Mouse (Mus musculus) hindbrain, embryonic 10.5 days (tissue): ENCODE data around the gene Nid1. TPM values are rescaled to one million over a fixed set of nuclear protein-coding genes. Genes with fewer than 3 reads are reported as not detected.
"Not testable (repeated sequence)": the region's sequence is repeated elsewhere in the genome, so short reads cannot be mapped to it uniquely, and the experiment has no call there.

Source experiments
- DNase-seq: peaks from one replicate; pipeline ENCODE4 v3.0.0-alpha.2; 2017; ENCODE audit warnings: low spot score
- H3K27ac ChIP-seq: fragments of 300-500 bp; sonication (generic); 2 replicates; pipeline ENCODE4 v1.5.1; 2016; ENCODE audit warnings: mild to moderate bottlenecking, moderate library complexity
- H3K27me3 ChIP-seq: fragments of 300-500 bp; sonication (generic); 2 replicates; pipeline ENCODE4 v1.6.1; 2016; ENCODE audit warnings: mild to moderate bottlenecking; ENCODE audit not compliant: poor library complexity, insufficient read depth, severe bottlenecking
- H3K36me3 ChIP-seq: fragments of 300-500 bp; sonication (generic); 2 replicates; pipeline ENCODE4 v1.6.1; 2016; ENCODE audit warnings: mild to moderate bottlenecking, moderate library complexity
- H3K4me1 ChIP-seq: fragments of 300-500 bp; sonication (generic); replicated peaks from 2 replicates; pipeline ENCODE4 v1.6.1; 2016; ENCODE audit warnings: mild to moderate bottlenecking
- H3K4me3 ChIP-seq: fragments of 300-500 bp; sonication (generic); 2 replicates; pipeline ENCODE4 v1.5.1; 2016; ENCODE audit warnings: mild to moderate bottlenecking, moderate library complexity
- H3K9me3 ChIP-seq: fragments of 300-500 bp; sonication (generic); 2 replicates; pipeline ENCODE4 v1.6.1; 2016; ENCODE audit warnings: mild to moderate bottlenecking, moderate library complexity
- WGBS: fragments of 180-500 bp; shearing (Covaris S2); methylation state at CpG from one replicate; pipeline ENCODE4 v1.1.7; 2016; 5-methylcytosine and 5-hydroxymethylcytosine counted together
- polyA plus RNA-seq: library from polyadenylated mRNA; unstranded; fragments of >200 nt; fragmentation: Nextera tagmentation; extraction: Ambion mirVana; gene quantifications from 2 replicates; pipeline ENCODE4 v1.2.1, GENCODE M21; 2016

Nid1 gene
- polyA plus RNA-seq, 1 experiment from 2014 or later: 43.9 TPM

GRCm38 (mm10) chr13:13518114-13518513 is 80.8 kb downstream of the Nid1 start:
- Histone ChIP-seq H3K27ac (no peak overlapping the region), H3K4me1 (no peaks in the 10 kb centered on the region), H3K36me3 (no peaks in the 10 kb centered on the region), H3K9me3 (no peaks in the 10 kb centered on the region), H3K27me3 (no peaks in the 10 kb centered on the region), H3K4me3 (no peak overlapping the region)
- no peak for DNase-seq
- WGBS: 89% methylated on average over 7 of the region's 7 CpGs

- Histone ChIP-seq H3K27ac (no peak overlapping the region), H3K4me1 (no peaks in the 10 kb centered on the region), H3K36me3 (no peaks in the 10 kb centered on the region), H3K9me3 (no peaks in the 10 kb centered on the region), H3K27me3 (no peaks in the 10 kb centered on the region), H3K4me3 (no peak overlapping the region)
- DNase-seq: no peak
- WGBS: 95% methylated on average over 5 of the region's 5 CpGs
Measured at GRCm38 (mm10) chr13:13520436-13520835, 83.1 kb downstream of the Nid1 start.

- H3K27ac ChIP-seq: no peak overlapping the region
- no peaks in the 10 kb centered on the region for H3K4me1 ChIP-seq
- no peak for DNase-seq
- H3K36me3 ChIP-seq: no peaks in the 10 kb centered on the region
- H3K9me3 ChIP-seq: no peaks in the 10 kb centered on the region
- no peaks in the 10 kb centered on the region for H3K27me3 ChIP-seq
- no peak overlapping the region for H3K4me3 ChIP-seq
- WGBS: 85% methylated on average over 9 of the region's 9 CpGs
Measured at GRCm38 (mm10) chr13:13523625-13524584, 86.6 kb downstream of the Nid1 start.

DNA sequence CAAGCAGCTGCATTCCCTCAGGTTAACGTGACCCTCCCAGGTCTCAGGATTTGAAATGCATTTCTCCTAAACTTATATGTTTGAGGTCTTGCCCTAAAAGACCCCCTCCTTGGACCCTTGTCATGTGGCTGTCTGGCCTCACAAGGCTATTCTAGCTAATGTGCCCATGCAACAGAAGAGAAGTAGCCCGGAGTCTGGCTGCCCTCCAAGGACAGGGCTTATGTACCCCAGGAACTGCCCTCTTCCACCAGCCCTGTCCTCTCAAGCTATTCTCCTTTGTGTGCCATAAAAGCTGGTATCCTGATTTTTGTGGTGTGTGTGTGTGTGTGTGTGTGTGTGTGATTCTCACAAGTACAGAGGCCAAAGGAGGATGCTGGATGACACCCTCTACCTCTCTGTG is 87.9 kb downstream of the Nid1 start:
- 84% methylated on average over 2 of the region's 2 CpGs for WGBS
- Histone ChIP-seq H3K9me3 (no peaks in the 10 kb centered on the region), H3K4me3 (no peak overlapping the region), H3K36me3 (no peaks in the 10 kb centered on the region), H3K27ac (no peak overlapping the region), H3K4me1 (no peaks in the 10 kb centered on the region), H3K27me3 (no peaks in the 10 kb centered on the region)
- no peak for DNase-seq

GRCm38 (mm10) chr13:13525877-13526276 is 88.5 kb downstream of the Nid1 start:
- 87% methylated on average over 5 of the region's 5 CpGs for WGBS
- Histone ChIP-seq H3K27me3 (no peaks in the 10 kb centered on the region), H3K36me3 (no peaks in the 10 kb centered on the region)

GRCm38 (mm10) chr13:13529115-13529542 is 91.8 kb downstream of the Nid1 start:
- 73% methylated on average over 11 of the region's 11 CpGs for WGBS
- H3K27me3 ChIP-seq: no peaks in the 10 kb centered on the region
- no peak for DNase-seq
- no peak overlapping the region for H3K27ac ChIP-seq
- no peaks in the 10 kb centered on the region for H3K4me1 ChIP-seq
- H3K9me3 ChIP-seq: no peaks in the 10 kb centered on the region
- no peak overlapping the region for H3K4me3 ChIP-seq
- H3K36me3 ChIP-seq: no peaks in the 10 kb centered on the region

More at GRCm38 (mm10) chr13:13525877-13526276, 88.5 kb downstream of the Nid1 start:
- Histone ChIP-seq H3K4me1 (no peaks in the 10 kb centered on the region), H3K27ac (no peak overlapping the region), H3K9me3 (no peaks in the 10 kb centered on the region), H3K4me3 (no peak overlapping the region)
- DNase-seq: no peak

DNA sequence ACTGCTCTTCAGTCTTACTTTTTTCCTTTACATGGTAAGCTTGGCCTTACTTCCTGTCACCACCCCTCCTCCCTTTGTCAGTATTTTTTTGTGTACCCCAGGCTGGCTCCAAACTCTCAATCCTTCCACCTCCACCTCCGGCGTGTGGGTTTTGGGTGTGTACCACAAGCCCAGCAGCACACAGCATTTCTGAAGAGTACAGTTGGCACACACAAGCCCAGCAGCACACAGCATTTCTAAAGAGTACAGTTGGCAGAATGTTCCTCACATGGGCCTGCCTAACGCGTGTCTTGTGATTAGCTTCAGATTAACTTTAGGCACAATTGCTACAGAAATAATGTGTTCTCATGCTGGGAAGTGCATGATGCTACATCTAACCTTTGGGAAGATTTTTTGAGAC is 93.6 kb downstream of the Nid1 start:
- 94% methylated on average over 4 of the region's 4 CpGs for WGBS

DNA sequence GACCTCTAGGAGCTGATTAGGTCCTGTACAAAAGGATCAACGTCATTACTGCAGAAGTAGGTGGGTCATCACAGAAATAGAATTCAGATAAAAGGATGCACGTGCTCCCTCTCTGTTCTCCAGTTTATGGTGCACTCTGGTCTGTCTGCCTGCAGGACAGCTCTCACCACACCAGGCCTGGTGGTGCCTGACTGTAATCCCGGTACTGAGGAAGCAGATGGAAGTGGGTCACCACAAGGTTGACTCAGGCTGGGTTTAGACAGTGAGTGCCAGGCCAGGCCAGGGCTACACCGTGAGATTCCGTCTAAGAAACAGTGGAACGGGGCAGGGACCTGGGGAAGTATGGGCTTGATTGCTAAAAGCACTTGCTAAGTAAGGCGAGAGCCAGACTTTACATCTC is 94.6 kb downstream of the Nid1 start:
- Histone ChIP-seq H3K36me3 (no peaks in the 10 kb centered on the region), H3K27me3 (no peaks in the 10 kb centered on the region), H3K9me3 (no peaks in the 10 kb centered on the region), H3K4me1 (no peaks in the 10 kb centered on the region), H3K4me3 (no peak overlapping the region), H3K27ac (no peak overlapping the region)
- DNase-seq: no peak
- 87% methylated on average over 7 of the region's 7 CpGs for WGBS

More for the DNA sequence above, 93.6 kb downstream of the Nid1 start:
- Histone ChIP-seq H3K4me1 (no peaks in the 10 kb centered on the region), H3K9me3 (no peaks in the 10 kb centered on the region), H3K4me3 (no peak overlapping the region), H3K27me3 (no peaks in the 10 kb centered on the region), H3K27ac (no peak overlapping the region), H3K36me3 (no peaks in the 10 kb centered on the region)
- no peak for DNase-seq

- DNase-seq: no peak
- no peaks in the 10 kb centered on the region for H3K36me3 ChIP-seq
- H3K4me3 ChIP-seq: no peak overlapping the region
- 0 out of 2 replicates have a peak, but pooled peaks cover 4% of the 10 kb centered on the region for H3K9me3 ChIP-seq
- no peak overlapping the region for H3K27ac ChIP-seq
- no peaks in the 10 kb centered on the region for H3K27me3 ChIP-seq
- H3K4me1 ChIP-seq: no peaks in the 10 kb centered on the region
- 84% methylated on average over 2 of the region's 2 CpGs for WGBS
Measured at GRCm38 (mm10) chr13:13536555-13536954, 99.2 kb downstream of the Nid1 start.

DNA sequence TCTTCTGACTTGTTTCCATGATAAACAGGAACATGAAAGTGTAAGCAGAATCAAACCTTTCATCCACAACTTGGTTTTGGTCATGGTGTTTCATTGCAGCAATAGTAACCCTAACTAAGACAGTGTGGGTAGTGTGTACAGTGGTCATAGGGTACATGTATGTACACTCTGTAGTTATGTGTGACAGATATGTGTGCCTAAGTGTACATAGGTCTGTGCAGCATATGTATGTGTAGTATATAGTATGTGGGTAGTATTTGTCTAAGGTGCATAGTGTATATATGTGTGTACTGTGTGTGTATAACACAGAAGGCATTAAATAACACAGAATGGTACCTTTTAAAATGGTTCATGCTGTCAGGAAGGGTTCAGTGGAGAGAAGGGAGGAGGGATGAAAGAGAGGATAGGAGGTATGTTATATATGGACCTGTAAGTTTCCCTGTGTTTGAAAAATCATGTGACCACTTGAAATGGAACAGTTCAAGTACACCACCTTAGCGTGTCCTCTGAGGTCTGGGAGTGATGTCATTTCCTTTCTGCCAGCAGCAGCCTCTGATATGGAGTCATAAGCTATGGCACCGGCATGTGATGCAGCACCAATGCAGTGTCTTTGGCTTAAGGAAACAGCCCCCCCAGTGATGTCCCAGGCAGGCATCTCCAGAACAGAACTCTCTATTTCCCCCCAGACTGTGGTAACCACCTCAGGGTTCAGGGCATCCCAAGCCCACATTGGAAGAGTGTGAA is 100.1 kb downstream of the Nid1 start:
- Histone ChIP-seq H3K27ac (no peak overlapping the region), H3K4me3 (no peak overlapping the region), H3K9me3 (0 out of 2 replicates have a peak, but pooled peaks cover 4% of the 10 kb centered on the region), H3K27me3 (no peaks in the 10 kb centered on the region), H3K36me3 (no peaks in the 10 kb centered on the region), H3K4me1 (no peaks in the 10 kb centered on the region)
- no peak for DNase-seq
- WGBS: 86% methylated on average over 2 of the region's 2 CpGs

DNA sequence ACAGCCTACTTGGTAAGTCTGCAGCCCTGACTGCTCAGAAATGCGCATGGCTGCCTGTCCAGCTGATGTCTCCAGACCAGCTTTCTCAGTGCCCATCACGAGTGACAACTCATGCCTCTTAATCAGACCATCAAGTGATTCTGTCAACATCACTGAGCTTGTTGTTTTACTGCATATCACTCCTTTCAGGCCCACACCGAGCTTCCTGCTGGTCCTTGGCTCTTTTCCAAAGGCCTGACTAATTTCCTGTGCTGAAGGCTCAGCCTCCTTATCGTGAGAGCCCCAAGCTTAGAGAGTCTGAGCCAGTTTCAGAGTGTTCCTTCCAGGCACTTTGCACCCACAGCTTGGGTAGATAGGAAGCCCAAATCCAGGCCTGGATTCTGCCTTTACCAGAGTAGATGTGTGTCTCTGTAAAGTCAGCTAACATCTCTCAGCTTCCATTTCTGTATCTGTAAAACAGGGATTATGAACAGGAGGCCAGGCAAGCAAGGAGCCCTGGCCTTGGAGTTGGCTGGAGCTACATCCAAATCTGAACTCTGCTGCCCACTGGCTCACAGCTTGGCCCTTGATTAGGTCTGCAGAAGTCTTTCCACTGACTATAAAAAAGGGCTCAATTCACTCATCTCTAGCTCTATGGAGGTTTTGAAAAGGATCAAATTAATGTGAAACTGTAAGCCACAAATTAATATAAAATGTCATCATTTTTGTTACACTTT is 101.4 kb downstream of the Nid1 start:
- no peaks in the 10 kb centered on the region for H3K27me3 ChIP-seq
- H3K9me3 ChIP-seq: 0 out of 2 replicates have a peak, but pooled peaks cover 4% of the 10 kb centered on the region
- H3K36me3 ChIP-seq: no peaks in the 10 kb centered on the region
- 54% methylated on average over 4 of the region's 4 CpGs for WGBS
- no peak for DNase-seq
- no peak overlapping the region; the same call in 1 of the 2 replicates for H3K27ac ChIP-seq
- no peaks in the 10 kb centered on the region for H3K4me1 ChIP-seq
- H3K4me3 ChIP-seq: no peak overlapping the region

DNA sequence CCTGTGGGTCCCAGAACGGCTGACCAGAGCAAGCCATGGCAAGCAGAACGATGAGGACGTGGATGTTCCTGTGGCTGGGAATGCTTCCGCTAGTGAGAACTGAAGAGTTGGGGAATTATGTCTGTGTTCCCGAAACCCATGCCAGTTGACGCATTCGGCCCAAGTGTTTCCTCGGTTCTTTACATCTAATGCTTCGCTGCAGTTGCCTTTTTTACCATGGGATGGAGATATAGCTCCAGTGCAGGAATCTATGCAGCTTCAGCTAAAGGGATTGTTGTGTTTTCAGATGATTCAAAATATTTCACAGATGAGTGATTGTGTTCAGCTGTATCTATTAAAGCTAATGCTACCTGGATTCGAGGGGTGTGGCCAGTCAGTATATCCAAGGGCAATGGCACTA is 105.7 kb downstream of the Nid1 start:
- H3K36me3 ChIP-seq, H3K27ac ChIP-seq, H3K4me3 ChIP-seq, H3K27me3 ChIP-seq, DNase-seq, H3K4me1 ChIP-seq, H3K9me3 ChIP-seq: not testable (repeated sequence)
- 94% methylated on average over 10 of the region's 10 CpGs for WGBS
